Mouse (Mus musculus) small intestine, adult 2 months (tissue): ENCODE data around the gene Cyp2a22.

Experiments used
- CTCF ChIP-seq: fragments of 200-500 bp; IDR thresholded peaks from 2 replicates; pipeline ENCODE4 v1.5.1; 2012; ENCODE audit warnings: low read depth, mild to moderate bottlenecking, control low read depth, inconsistent platforms, low read length, moderate library complexity, mixed read lengths; ENCODE audit not compliant: insufficient replicate concordance, insufficient read length; ENCODE audit errors: extremely low read depth
- POLR2A ChIP-seq: fragments of 200-500 bp; IDR thresholded peaks from 2 replicates; pipeline ENCODE4 v1.6.1; 2012; ENCODE audit warnings: low read depth, mild to moderate bottlenecking, control low read depth, inconsistent platforms, low read length, moderate library complexity

- TF ChIP-seq CTCF: no peak
- TF ChIP-seq POLR2A: no peak
Observed at GRCm38 (mm10) chr7:26939262-26939661, at the start of gene Cyp2a22.
